Comparison of ENCODE assay signal across 10 mouse cellular contexts in genomic region chr4:101450150-101450780, GRCm38 (mm10). TPM values are rescaled to one million over a fixed set of nuclear protein-coding genes. Genes with fewer than 3 reads are reported as not detected.
DNase-seq lines count a peak whose midpoint lies in the region; ATAC-seq lines count a peak whose summit lies in the region.
"Had no signal": no experiment of that assay in that cellular context is flagged by ENCODE, and none has a peak within 500 bp of the region (broad histone marks: within the 10 kb centered on the region; RNA-seq: fewer than 3 reads in every experiment).

No protein-coding gene starts in this region.

- H3K36me3 ChIP-seq in forebrain, embryonic 13.5 days (ENCODE audit: poor library complexity, severe bottlenecking) = no peaks in the 10 kb centered on the region
- H3K36me3 ChIP-seq in forebrain, embryonic 11.5 days (ENCODE audit: control insufficient read depth, insufficient read depth, low read length) = no peaks in the 10 kb centered on the region; the same call in 1 of the 2 replicates
- no peaks in the 10 kb centered on the region for H3K36me3 ChIP-seq in limb, embryonic 15.5 days

- H3K9me3 ChIP-seq in forebrain, embryonic 13.5 days (replicated peaks) = no peaks in the 10 kb centered on the region
- no peaks in the 10 kb centered on the region for H3K9me3 ChIP-seq in forebrain, embryonic 11.5 days (ENCODE audit: control insufficient read depth, low read length)
- H3K9me3 ChIP-seq in limb, embryonic 15.5 days = no peaks in the 10 kb centered on the region

- H3K9ac ChIP-seq in forebrain, embryonic 13.5 days = no peak overlapping the region
- H3K9ac ChIP-seq in forebrain, embryonic 11.5 days (ENCODE audit: low read length) = no peak overlapping the region
- H3K9ac ChIP-seq in limb, embryonic 15.5 days = no peak overlapping the region

- no peak overlapping the region for H3K4me2 ChIP-seq in forebrain, embryonic 13.5 days
- H3K4me2 ChIP-seq in forebrain, embryonic 11.5 days (ENCODE audit: low read depth, low read length, severe bottlenecking) = no peak overlapping the region
- no peak overlapping the region for H3K4me2 ChIP-seq in limb, embryonic 15.5 days

- H3K27me3 ChIP-seq in forebrain, embryonic 13.5 days = no peaks in the 10 kb centered on the region
- no peaks in the 10 kb centered on the region for H3K27me3 ChIP-seq in forebrain, embryonic 11.5 days (ENCODE audit: control insufficient read depth, insufficient read depth, low read length)
- no peaks in the 10 kb centered on the region for H3K27me3 ChIP-seq in limb, embryonic 15.5 days

- intact Hi-C loops in heart, postnatal 36 days (cut with DNase I) = no loop called here

- no peak overlapping the region for H3K27ac ChIP-seq in forebrain, embryonic 13.5 days
- H3K27ac ChIP-seq in forebrain, embryonic 11.5 days (ENCODE audit: low read depth, low read length) = no peak overlapping the region
- no peak overlapping the region; the same call in 1 of the 2 replicates for H3K27ac ChIP-seq in limb, embryonic 15.5 days
- H3K27ac ChIP-seq: kidney, postnatal 0 days had no signal

- ATAC-seq in forebrain, embryonic 13.5 days = peak; percentile 94
- no peak for ATAC-seq in forebrain, embryonic 11.5 days (replicated peaks; ENCODE audit: low FRiP score)
- ATAC-seq in limb, embryonic 15.5 days (ENCODE audit: insufficient number of reproducible peaks, low FRiP score, low TSS enrichment, low read depth) = 0 out of 2 replicates have a peak, but pooled peaks have one; percentile 61

- H3K4me3 ChIP-seq in forebrain, embryonic 13.5 days = no peak overlapping the region
- H3K4me3 ChIP-seq in forebrain, embryonic 11.5 days (ENCODE audit: low read depth, low read length) = no peak overlapping the region
- no peak overlapping the region for H3K4me3 ChIP-seq in limb, embryonic 15.5 days

- no peak for DNase-seq in forebrain, embryonic 11.5 days (ENCODE audit: low spot score)
- DNase-seq in cerebellum, postnatal 10 days = peak; percentile 95 to 97
- peak; percentile 11 to 48 for DNase-seq in heart, postnatal 36 days
- DNase-seq in retina, embryonic 14.5 days (ENCODE audit: low spot score) = no peak
- no peak for DNase-seq in adrenal gland, postnatal 36 days
- no peak for DNase-seq in retina, postnatal 1 day

- H3K4me1 ChIP-seq in forebrain, embryonic 13.5 days = no peaks in the 10 kb centered on the region
- no peaks in the 10 kb centered on the region for H3K4me1 ChIP-seq in forebrain, embryonic 11.5 days (replicated peaks; ENCODE audit: control insufficient read depth, insufficient read depth, low read length)
- H3K4me1 ChIP-seq in limb, embryonic 15.5 days = 0 out of 2 replicates have a peak, but pooled peaks cover 6% of the 10 kb centered on the region

- 83% methylated on average over 20 of the region's 20 CpGs for WGBS in forebrain, embryonic 13.5 days
- WGBS in forebrain, embryonic 11.5 days = 95% methylated on average over 20 of the region's 20 CpGs
- 64% methylated on average over 20 of the region's 20 CpGs for WGBS in limb, embryonic 15.5 days

RNA-seq across cellular contexts. Expression of gene Ak4, which starts 31.2 kb away (rescaled TPM):
- 9.7 and 10.2 TPM in 2 replicates for polyA plus RNA-seq in forebrain, embryonic 13.5 days (2015; fragmentation: Nextera tagmentation; extraction: Ambion mirVana)
- polyA plus RNA-seq in forebrain, embryonic 11.5 days (2014; fragmentation: Nextera tagmentation; extraction: Ambion mirVana) = 11.9 and 12.8 TPM in 2 replicates
- total RNA-seq in heart, postnatal 36 days (2021) = 10 to 100 TPM; 23.6 to 30.0 TPM
- 20.9 and 26.3 TPM in 2 replicates for polyA plus RNA-seq in limb, embryonic 15.5 days (2015; fragmentation: Nextera tagmentation; extraction: Ambion mirVana)
- total RNA-seq in adrenal gland, postnatal 36 days (2021) = 1 to 10 TPM; 5.9 to 6.4 TPM

RNA-seq across cellular contexts. Expression of gene Dnajc6, which starts 46.2 kb away (rescaled TPM):
- polyA plus RNA-seq in forebrain, embryonic 13.5 days (2015; fragmentation: Nextera tagmentation; extraction: Ambion mirVana) = 10.8 and 13.2 TPM in 2 replicates
- polyA plus RNA-seq in forebrain, embryonic 11.5 days (2014; fragmentation: Nextera tagmentation; extraction: Ambion mirVana) = 3.0 and 4.0 TPM in 2 replicates
- total RNA-seq in heart, postnatal 36 days (2021) = under 1 TPM; 0.44 to 0.49 TPM
- 0.45 and 1.3 TPM in 2 replicates for polyA plus RNA-seq in limb, embryonic 15.5 days (2015; fragmentation: Nextera tagmentation; extraction: Ambion mirVana)
- 1 to 10 TPM; 3.3 to 5.2 TPM for total RNA-seq in adrenal gland, postnatal 36 days (2021)
- total RNA-seq: neutrophil, adult 5-6 weeks had no signal

Comparison
In these comparisons a context has a peak if more than half of its experiments do, and no peak if none do; other contexts are left out.
1. DNase-seq: peak in cerebellum, postnatal 10 days (2 of 2) and heart, postnatal 36 days (2 of 2); none in forebrain, embryonic 11.5 days (single experiment), retina, embryonic 14.5 days (single experiment), adrenal gland, postnatal 36 days (0 of 2) and retina, postnatal 1 day (single experiment).